8 mouse cellular contexts compared by ENCODE assay signal in the genomic region with DNA sequence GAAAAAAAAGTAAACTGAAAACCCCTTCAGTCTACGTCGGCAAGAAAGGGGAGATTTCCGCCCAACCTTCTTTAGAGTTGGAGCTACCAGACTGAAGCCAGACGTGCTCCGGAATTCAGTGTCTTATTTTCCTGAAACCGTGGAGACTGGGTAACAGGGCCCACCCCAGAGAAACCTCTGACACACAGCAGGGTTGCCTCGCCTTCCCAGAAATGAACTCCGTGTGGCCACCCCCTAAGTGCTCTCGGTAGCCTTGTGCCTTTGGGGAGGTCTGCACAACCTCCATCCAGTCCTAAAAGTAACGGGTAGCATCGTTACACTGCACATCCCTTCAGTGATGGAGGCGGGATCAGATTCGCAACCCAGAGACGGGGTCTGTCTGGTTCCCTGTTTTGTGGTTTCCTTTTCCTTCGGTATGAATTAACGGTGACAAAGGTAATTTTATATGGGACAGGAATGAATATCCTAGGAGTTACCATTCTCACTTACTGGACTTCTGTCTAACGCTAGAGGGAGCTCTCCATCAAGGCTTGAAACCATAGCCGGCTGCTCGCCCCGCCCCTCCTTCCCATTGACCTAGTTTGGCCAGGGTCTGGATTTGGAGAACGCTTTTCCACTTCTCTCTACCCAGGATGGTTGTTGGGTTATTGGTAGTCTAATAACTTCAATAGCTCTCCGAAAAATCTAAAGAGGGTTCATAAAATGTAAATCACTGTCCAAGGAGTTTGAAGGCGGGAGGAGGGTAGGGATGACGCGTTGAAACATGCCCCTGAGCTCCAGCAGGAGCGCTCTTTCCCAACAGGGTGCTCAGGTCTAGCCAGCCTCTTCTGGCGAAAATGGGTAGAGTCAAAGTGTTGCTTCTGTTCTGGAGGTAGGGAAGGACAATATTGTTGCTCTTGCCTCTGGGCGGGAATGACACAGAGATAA. TPM values are rescaled to one million over a fixed set of nuclear protein-coding genes. Genes with fewer than 3 reads are reported as not detected.
A peak's percentile ranks its signal among the peaks of the same experiment; 100 is the strongest.
DNase-seq lines count a peak whose midpoint lies in the region; ATAC-seq and TF ChIP-seq lines count a peak whose summit lies in the region.

No protein-coding gene starts in this region.

- H3K9ac ChIP-seq in embryonic facial prominence, embryonic 15.5 days = peak overlapping the region; percentile 21
- peak overlapping the region; percentile 1; the same call in 1 of the 2 replicates for H3K9ac ChIP-seq in midbrain, postnatal 0 days (replicated peaks; ENCODE audit: low read length, poor library complexity, severe bottlenecking)

- no peaks in the 10 kb centered on the region for H3K9me3 ChIP-seq in embryonic facial prominence, embryonic 15.5 days (replicated peaks)
- no peaks in the 10 kb centered on the region for H3K9me3 ChIP-seq in heart, embryonic 10.5 days
- H3K9me3 ChIP-seq in midbrain, postnatal 0 days (ENCODE audit: low read length) = no peaks in the 10 kb centered on the region

- TF ChIP-seq CTCF in bone marrow, adult 2 months (IDR thresholded peaks at IDR 0.05; ENCODE audit: control insufficient read depth, insufficient read depth, low read length) = peak; percentile 76
- peak; percentile 83 for TF ChIP-seq CTCF in midbrain, postnatal 0 days (IDR thresholded peaks at IDR 0.05)

- H3K36me3 ChIP-seq in embryonic facial prominence, embryonic 15.5 days = no peaks in the 10 kb centered on the region
- no peaks in the 10 kb centered on the region for H3K36me3 ChIP-seq in heart, embryonic 10.5 days
- no peaks in the 10 kb centered on the region for H3K36me3 ChIP-seq in midbrain, postnatal 0 days (ENCODE audit: insufficient read depth, low read length)
- H3K36me3 ChIP-seq in splenic B cell, adult 2 months (ENCODE audit: control insufficient read depth, insufficient read depth, low read length, poor library complexity, severe bottlenecking) = peaks cover 2% of the 10 kb centered on the region; the same call in 1 of the 2 replicates

- no peak for TF ChIP-seq POLR2A in bone marrow, adult 2 months (IDR thresholded peaks at IDR 0.05; ENCODE audit: borderline replicate concordance, control insufficient read depth, low read depth, low read length)

- peak overlapping the region; percentile 38 for H3K4me3 ChIP-seq in bone marrow, adult 2 months (replicated peaks; ENCODE audit: control insufficient read depth, low read depth, low read length)
- H3K4me3 ChIP-seq in embryonic facial prominence, embryonic 15.5 days (replicated peaks) = peak overlapping the region; percentile 78
- peak overlapping the region; percentile 67 for H3K4me3 ChIP-seq in heart, embryonic 10.5 days
- H3K4me3 ChIP-seq in midbrain, postnatal 0 days (ENCODE audit: low read depth, low read length) = peak overlapping the region; percentile 45

- ATAC-seq in embryonic facial prominence, embryonic 15.5 days (ENCODE audit: insufficient number of reproducible peaks, low FRiP score, low TSS enrichment, low read depth) = peak; percentile 78
- peak; percentile 83 for ATAC-seq in midbrain, postnatal 0 days (ENCODE audit: low FRiP score)

- peaks cover 11% of the 10 kb centered on the region for H3K27me3 ChIP-seq in embryonic facial prominence, embryonic 15.5 days
- peaks cover 25% of the 10 kb centered on the region for H3K27me3 ChIP-seq in heart, embryonic 10.5 days (ENCODE audit: insufficient read depth, poor library complexity, severe bottlenecking)
- peaks cover 19% of the 10 kb centered on the region for H3K27me3 ChIP-seq in midbrain, postnatal 0 days (ENCODE audit: insufficient read depth, low read length)
- no peaks in the 10 kb centered on the region; the same call in 1 of the 2 replicates for H3K27me3 ChIP-seq in splenic B cell, adult 2 months (ENCODE audit: control insufficient read depth, insufficient read depth, low read length, poor library complexity, severe bottlenecking)

- DNase-seq in 3134 (ENCODE audit: extremely low read depth, insufficient read length, low spot score) = peak; percentile 58
- peak; percentile 91 for DNase-seq in heart, embryonic 10.5 days (ENCODE audit: low spot score)
- peak; percentile 92 for DNase-seq in kidney, adult 9 months
- DNase-seq in liver = peak; percentile 71
- peak; percentile 93 for DNase-seq in midbrain, postnatal 0 days (ENCODE audit: low spot score)
- DNase-seq in splenic B cell, adult 2 months (ENCODE audit: low read depth, low spot score) = peak; percentile 79

- peaks cover 5% of the 10 kb centered on the region; the same call in 1 of the 2 replicates for H3K4me1 ChIP-seq in bone marrow, adult 2 months (ENCODE audit: control insufficient read depth, insufficient read depth, low read length)
- peaks cover 64% of the 10 kb centered on the region for H3K4me1 ChIP-seq in embryonic facial prominence, embryonic 15.5 days
- H3K4me1 ChIP-seq in heart, embryonic 10.5 days = peaks cover 45% of the 10 kb centered on the region
- peaks cover 10% of the 10 kb centered on the region; the same call in 1 of the 2 replicates for H3K4me1 ChIP-seq in midbrain, postnatal 0 days (ENCODE audit: insufficient read depth, low read length)

- H3K4me2 ChIP-seq in embryonic facial prominence, embryonic 15.5 days (replicated peaks) = peak overlapping the region; percentile 96
- H3K4me2 ChIP-seq in midbrain, postnatal 0 days (ENCODE audit: low read depth, low read length, poor library complexity, severe bottlenecking) = peak overlapping the region; percentile 93

- 0 out of 2 replicates have a peak overlapping the region, but pooled peaks have one; percentile 2 for H3K27ac ChIP-seq in bone marrow, adult 2 months (ENCODE audit: control insufficient read depth, insufficient read depth, low read depth, low read length, poor library complexity)
- H3K27ac ChIP-seq in embryonic facial prominence, embryonic 15.5 days (replicated peaks) = peak overlapping the region; percentile 65
- H3K27ac ChIP-seq in heart, embryonic 10.5 days = peak overlapping the region; percentile 72; the same call in 1 of the 2 replicates
- H3K27ac ChIP-seq in midbrain, postnatal 0 days (ENCODE audit: low read depth, low read length) = no peak overlapping the region

- 5% methylated on average over 28 of the region's 28 CpGs for WGBS in bone marrow, adult 2 months
- 3% methylated on average over 28 of the region's 28 CpGs for WGBS in embryonic facial prominence, embryonic 15.5 days
- WGBS in heart, embryonic 10.5 days = 2% methylated on average over 28 of the region's 28 CpGs
- 3% methylated on average over 28 of the region's 28 CpGs for WGBS in midbrain, postnatal 0 days

RNA-seq across cellular contexts. Expression of gene Gm37419, which starts 6.1 kb away (rescaled TPM):
- not detected in 2 replicates for polyA plus RNA-seq in bone marrow, adult 2 months (2011; ENCODE audit: insufficient read depth, insufficient read length, low replicate concordance, missing spikeins)
- polyA plus RNA-seq in embryonic facial prominence, embryonic 15.5 days (2015; fragmentation: Nextera tagmentation; extraction: Ambion mirVana) = not detected in 2 replicates
- not detected in 2 replicates for polyA plus RNA-seq in heart, embryonic 10.5 days (2016; fragmentation: Nextera tagmentation; extraction: Ambion mirVana)
- not detected in 2 replicates for total RNA-seq in midbrain, postnatal 0 days (2014; rRNA removed)
- polyA plus RNA-seq in midbrain, postnatal 0 days (2015; fragmentation: Nextera tagmentation; extraction: Ambion mirVana) = not detected in 2 replicates

RNA-seq across cellular contexts. Expression of gene Bcl6, which starts 6.5 kb away (rescaled TPM):
- 6.0 and 17.1 TPM in 2 replicates for polyA plus RNA-seq in bone marrow, adult 2 months (2011; ENCODE audit: insufficient read depth, insufficient read length, low replicate concordance, missing spikeins)
- polyA plus RNA-seq in embryonic facial prominence, embryonic 15.5 days (2015; fragmentation: Nextera tagmentation; extraction: Ambion mirVana) = 3.0 and 3.4 TPM in 2 replicates
- 0.05 and 0.11 TPM in 2 replicates for polyA plus RNA-seq in heart, embryonic 10.5 days (2016; fragmentation: Nextera tagmentation; extraction: Ambion mirVana)
- 2.5 and 3.2 TPM in 2 replicates for total RNA-seq in midbrain, postnatal 0 days (2014; rRNA removed)
- polyA plus RNA-seq in midbrain, postnatal 0 days (2015; fragmentation: Nextera tagmentation; extraction: Ambion mirVana) = 0.22 and 0.31 TPM in 2 replicates

RNA-seq across cellular contexts. Expression of gene Rtp2, which starts 50.0 kb away (rescaled TPM):
- polyA plus RNA-seq in bone marrow, adult 2 months (2011; ENCODE audit: insufficient read depth, insufficient read length, low replicate concordance, missing spikeins) = not detected in 2 replicates
- polyA plus RNA-seq in embryonic facial prominence, embryonic 15.5 days (2015; fragmentation: Nextera tagmentation; extraction: Ambion mirVana) = 4.4 and 5.9 TPM in 2 replicates
- polyA plus RNA-seq in heart, embryonic 10.5 days (2016; fragmentation: Nextera tagmentation; extraction: Ambion mirVana) = not detected in 2 replicates
- total RNA-seq in midbrain, postnatal 0 days (2014; rRNA removed) = 0.47 and 1.4 TPM in 2 replicates
- 0.22 and 0.56 TPM in 2 replicates for polyA plus RNA-seq in midbrain, postnatal 0 days (2015; fragmentation: Nextera tagmentation; extraction: Ambion mirVana)
